Mouse (Mus musculus) embryo, embryonic 9.5 days (tissue): ENCODE data around the gene Hspa8.
"Not testable (repeated sequence)": the region's sequence is repeated elsewhere in the genome, so short reads cannot be mapped to it uniquely, and the experiment has no call there.

Source experiments
- DNase-seq: peaks from one replicate; pipeline ENCODE4 v3.0.0-alpha.2; 2017; ENCODE audit errors: extremely low spot score

Gene Hspa8

DNA sequence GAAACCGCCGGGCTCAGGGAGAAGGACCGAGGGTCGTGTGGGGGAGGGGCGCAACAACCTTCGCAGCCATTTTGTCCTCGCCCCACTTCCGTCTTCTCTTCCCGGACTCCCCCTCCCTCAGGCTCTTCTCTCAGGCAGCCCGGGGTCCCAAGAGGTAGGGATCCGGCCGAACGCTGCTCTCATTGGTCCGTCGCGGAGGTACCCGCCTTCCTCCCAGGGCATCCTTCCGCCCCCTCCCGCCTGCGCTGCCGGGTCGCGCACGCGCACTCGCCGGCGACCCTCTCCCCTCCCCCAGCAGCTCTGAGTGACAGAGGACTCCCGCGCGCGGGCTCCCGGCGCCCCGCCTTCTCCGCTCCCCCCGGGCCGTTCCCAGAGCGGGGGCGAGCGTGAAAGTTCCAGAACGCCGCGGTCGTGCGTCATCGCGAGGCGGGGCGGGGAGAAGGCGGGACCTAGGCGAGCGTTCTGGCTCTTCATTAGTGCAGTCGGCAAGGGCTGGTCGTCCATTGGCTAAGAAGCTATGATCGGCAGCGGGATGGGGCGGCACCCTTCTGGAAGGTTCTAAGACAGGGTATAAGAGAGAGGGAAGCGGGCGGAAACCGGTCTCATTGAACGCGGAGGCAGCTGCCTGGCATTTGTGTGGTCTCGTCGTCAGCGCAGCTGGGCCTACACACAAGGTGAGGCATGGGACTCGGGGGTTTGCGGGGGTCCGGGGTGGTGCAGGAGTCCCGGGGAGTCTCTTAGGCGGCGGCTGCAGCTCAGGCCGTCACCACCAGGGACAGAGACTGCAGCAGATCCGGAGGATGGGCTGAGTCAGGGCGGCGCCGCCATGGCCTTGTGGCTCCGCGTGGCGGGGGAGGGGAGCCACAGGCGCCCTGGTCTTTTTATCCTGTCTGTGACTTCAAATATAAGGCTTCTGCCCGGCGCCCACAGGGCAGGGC, at the start of gene Hspa8:
Hspa8 (plus strand) TSS at position 310 of the 938 bp plus-strand sequence.
- DNase-seq = peak; percentile 100

- DNase-seq = peak; percentile 20
Observed at GRCm38 (mm10) chr9:40751749-40752148, 49.0 kb upstream of the Hspa8 start.

GRCm38 (mm10) chr9:40756401-40756800, 44.4 kb upstream of the Hspa8 start:
- DNase-seq = peak; percentile 66

- peak; percentile 66 for DNase-seq
Observed at GRCm38 (mm10) chr9:40757105-40757626, 43.6 kb upstream of the Hspa8 start.

DNA sequence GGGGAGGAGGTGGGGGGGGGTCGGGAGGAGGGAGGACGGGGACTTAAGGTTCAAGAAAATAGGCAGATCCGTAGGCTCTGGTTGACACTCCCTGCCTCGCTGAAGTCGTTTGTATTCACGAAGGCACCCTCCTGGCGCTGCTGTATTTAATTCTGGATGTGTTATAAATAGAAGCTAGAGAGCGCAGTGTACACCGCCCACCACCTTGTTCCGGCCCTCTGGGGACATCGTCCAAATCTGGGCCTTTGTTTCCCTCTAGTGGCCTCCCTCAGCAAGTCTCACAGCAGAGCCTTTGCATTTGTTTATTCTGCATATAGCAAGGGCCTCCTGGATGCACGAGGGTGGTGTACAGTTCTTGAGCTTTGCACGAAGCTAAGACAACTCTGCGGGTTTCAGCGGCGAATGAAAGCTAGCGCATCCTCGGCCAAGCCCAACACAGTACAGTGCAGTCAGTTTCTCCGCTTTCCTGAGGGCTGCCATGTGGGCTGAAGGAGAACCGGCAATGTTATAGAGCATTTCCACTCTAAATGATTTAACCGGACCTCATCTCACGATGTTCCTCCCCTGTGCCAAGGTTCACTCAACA, 43.0 kb upstream of the Hspa8 start:
- peak; percentile 80 for DNase-seq

GRCm38 (mm10) chr9:40762354-40762753, 38.4 kb upstream of the Hspa8 start:
- no peak for DNase-seq

GRCm38 (mm10) chr9:40764887-40765580, 35.8 kb upstream of the Hspa8 start:
- no peak for DNase-seq

GRCm38 (mm10) chr9:40765581-40765940, 35.2 kb upstream of the Hspa8 start:
- no peak for DNase-seq

DNA sequence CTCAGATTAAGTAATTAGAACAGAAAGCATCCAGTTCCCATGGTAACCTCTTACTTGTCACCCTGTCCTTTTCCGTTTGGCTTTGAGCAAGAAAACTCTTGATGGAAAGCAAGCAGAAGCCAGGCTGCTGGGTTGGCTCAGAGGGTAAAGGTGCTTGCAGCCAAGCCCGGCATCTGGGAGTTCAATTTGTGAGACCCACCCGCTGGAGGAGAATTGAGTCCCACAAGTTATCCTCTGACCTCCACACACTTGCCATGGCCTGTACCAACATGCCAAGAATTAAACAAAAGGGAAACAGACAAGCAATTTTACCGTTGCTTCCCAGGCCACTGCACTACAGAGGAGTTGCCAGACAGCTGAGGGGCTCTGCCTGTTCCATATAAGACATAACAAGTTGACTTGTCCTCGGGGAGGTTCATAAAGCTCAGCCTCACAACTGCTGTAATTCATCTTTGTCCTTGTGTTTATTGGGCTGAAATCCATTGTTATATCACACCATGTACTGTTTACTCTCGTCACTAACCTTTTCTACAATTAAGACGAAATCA, 34.7 kb upstream of the Hspa8 start:
- DNase-seq = no peak

DNA sequence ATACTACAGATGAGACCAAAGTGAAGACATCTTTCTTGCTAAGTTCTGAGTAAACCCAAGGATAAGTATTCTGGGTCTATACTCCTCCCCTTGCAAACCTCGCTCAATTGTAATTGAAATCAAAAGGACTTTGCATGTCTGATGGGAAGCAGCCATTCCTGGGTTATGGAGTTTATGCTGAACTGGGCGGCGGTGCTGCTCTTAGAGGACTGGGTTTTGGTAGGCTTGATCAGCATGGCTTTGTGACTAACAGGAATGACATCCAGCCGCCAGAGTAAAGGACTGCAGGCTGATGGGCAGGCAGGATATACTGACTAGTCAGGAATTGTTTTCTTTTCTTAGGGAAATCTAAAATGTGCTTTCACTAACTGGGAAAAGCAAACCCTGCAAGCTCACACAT, 32.8 kb upstream of the Hspa8 start:
- DNase-seq = no peak

GRCm38 (mm10) chr9:40772246-40772645, 28.5 kb upstream of the Hspa8 start:
- no peak for DNase-seq

GRCm38 (mm10) chr9:40773142-40773541, 27.6 kb upstream of the Hspa8 start:
- not testable (repeated sequence) for DNase-seq

GRCm38 (mm10) chr9:40773869-40774268, 26.9 kb upstream of the Hspa8 start:
- no peak for DNase-seq

GRCm38 (mm10) chr9:40776044-40776443, 24.7 kb upstream of the Hspa8 start:
- no peak for DNase-seq

GRCm38 (mm10) chr9:40776459-40777248, 24.1 kb upstream of the Hspa8 start:
- DNase-seq = no peak

DNA sequence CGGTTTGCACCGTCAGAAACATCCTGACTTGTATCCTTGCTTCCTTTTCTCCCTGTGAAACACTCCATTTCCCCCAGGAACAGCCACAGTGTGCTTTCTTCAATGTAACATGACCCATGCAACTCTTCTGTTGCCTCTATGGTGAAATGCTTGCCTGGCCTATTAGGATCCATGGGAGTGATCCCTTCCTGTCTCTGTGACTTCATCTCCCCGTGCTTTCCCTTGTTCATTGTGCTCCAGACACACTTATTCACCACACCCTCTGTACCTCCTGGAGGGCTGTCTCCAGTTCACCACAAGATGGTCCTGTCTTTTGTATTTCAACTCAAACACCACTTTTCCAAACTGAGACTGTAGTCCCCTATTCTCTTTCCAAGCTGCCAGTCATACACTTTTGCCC, 20.7 kb upstream of the Hspa8 start:
- DNase-seq = no peak

DNA sequence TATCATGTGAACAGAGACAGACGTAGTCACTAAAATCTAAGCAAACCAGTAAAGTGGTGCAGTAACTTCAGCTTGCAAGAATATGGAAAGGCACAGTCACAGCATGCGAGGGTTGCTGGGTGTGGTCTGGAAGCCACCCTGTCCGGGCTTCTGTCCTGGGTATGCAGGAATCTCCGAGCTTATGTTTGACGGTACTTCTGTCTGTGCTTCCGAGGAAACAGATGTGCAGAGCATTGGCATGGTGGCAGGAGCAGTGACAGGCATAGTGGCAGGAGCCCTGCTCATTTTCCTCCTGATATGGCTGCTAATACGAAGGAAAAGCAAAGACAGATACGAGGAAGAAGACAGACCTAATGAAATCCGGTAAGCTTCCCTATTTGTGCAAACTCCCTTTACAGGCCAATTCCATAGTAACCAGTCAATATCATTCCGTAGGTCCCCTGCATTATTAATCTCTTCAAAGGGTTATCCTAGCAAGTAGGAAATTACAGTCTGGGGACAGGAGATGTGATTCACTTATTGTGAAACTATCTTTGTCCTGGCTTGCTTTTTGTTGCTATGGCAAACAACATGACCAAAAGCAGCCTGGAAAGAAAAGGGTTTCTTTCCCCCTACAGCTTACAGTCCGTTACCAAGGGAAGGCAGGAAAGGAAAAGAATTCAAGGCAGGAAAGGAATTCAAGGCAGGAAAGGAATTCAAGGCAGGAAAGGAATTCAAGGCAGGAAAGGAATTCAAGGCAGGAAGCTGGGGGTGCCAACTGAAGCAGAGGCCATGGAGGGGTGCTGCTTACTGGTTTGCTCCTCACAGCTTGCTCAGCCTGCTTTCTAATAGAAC, 19.7 kb upstream of the Hspa8 start:
- no peak for DNase-seq

GRCm38 (mm10) chr9:40781726-40782581, 18.8 kb upstream of the Hspa8 start:
- DNase-seq = no peak

- peak; percentile 74 for DNase-seq
Observed at GRCm38 (mm10) chr9:40783641-40784373, 17.0 kb upstream of the Hspa8 start.
